Mouse (Mus musculus): ENCODE measurements around the gene Tagln2.

The Tagln2 gene

DNA sequence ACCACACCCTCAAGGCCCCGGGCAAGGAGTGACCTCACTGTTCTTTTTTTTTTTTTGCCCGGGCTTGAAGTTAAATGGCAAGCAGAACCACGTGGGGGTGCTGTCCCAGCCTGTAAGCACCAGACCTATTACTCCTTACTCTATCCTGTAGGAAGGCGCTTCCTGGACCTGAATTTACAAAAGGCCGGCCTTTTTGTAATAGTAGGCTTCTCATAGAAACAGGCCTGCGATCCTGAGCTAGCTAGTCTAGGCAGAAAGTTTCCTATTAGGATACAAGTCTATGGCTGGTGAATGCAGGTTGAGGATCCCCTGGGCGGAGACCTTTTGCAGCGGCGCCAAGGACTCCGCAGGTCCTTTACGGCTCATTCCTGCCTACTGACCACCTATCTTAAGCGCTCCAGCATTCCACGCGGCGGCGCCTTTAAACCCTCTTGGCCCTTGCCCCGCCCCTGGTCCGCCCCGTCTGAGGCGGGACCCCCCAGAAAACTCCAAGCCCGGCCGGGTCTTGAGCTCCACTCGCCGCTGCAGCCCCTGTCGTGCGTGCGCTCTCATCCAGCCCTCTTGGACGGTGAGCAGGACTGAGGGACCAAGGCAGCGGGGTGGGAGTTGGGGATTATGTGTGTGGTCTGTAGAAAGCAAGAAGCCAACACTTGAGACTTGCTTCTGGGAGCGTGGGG, at the start of gene Tagln2:
TSS of gene Tagln2 (plus strand) at position 283 of the 677 bp plus-strand sequence.
- DNase-seq: peak; percentile 95

DNA sequence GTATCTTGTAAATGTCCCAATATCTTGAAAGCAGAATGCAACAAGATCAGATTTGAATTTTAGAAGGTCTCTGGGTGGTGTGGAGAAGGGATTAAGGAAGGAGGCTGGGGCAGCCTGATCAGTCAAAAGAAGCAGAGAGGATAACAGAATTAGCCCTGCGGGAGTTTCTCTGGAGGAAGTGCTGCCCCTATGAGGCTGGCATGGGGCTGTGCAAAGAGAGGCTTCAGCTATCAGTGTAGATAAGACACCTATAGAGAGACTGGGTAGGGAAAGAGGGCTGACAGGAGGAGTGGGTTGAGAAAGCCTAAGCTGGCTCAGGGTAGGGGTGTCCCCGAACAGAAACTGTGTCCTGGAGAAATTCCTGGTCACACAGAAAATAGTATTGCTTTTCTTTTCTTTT, 49.6 kb upstream of the Tagln2 start:
- no peak for DNase-seq

DNA sequence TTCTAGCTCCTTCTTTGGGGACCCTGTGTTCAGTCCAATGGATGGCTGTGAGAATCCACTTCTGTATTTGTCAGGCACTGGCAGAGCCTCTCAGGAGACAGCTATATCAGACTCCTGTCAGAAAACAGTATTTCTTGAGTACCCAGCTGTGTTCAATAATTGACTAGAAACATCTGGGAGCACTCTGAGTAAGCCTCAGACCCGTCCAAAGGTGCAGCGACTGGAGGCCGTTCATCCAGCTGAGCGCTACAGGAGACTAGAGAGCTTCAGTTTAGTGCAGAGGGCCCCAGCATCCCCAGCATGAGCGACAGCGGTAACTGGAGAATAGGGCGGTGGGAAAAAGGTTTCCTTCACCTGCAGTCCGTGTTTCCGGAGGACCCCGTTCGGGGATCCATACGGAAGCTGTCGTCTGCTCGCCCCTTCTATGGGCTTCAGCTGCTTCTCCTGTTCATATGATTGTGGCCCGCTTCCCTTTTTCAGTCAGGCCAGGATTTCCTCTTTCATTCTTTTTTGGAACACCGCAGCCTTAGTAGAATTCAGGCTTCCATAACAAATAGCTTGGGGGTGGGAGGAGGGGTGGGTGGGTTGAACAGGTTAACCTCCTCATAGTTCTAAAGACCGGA, 48.9 kb upstream of the Tagln2 start:
- no peak for DNase-seq

DNA sequence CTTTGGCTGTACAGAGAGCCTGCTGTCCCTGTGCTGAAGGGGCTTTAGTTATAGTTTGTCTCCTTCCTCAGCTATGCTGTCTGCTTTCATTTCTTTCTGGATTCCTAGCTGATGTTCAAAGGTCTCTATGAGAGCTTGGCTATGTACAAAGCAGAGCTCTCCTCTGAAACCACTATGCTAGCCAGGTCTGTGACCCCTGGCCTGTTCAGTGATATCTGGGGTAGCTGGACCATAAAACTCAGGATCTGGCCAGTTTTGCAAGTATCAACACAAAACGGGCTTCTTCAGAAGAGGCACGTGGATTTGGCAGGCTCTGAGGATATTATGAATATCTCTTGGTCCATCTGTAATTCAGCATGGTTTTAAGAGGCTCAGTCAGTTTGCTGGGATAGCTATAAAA, 46.9 kb upstream of the Tagln2 start:
- no peak for DNase-seq

DNA sequence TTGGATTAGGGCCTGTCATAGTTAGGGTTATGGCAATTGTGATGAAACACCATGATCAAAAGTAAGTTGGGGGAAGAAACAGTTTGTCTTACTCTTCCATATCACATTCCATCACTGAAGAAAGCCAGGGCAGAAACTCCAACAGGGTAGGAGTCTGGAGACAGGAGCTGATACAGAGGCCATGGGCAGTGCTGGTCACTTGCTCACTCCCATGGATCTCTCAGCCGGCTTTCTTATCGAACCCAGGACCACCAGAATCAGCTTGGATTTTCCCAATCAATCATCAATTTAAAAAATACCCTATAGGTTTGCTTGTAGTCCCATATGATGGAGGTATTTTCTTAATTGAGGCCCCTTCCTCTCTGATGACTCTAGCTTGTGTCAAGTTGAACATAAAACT, 46.0 kb upstream of the Tagln2 start:
- DNase-seq: no peak

DNA sequence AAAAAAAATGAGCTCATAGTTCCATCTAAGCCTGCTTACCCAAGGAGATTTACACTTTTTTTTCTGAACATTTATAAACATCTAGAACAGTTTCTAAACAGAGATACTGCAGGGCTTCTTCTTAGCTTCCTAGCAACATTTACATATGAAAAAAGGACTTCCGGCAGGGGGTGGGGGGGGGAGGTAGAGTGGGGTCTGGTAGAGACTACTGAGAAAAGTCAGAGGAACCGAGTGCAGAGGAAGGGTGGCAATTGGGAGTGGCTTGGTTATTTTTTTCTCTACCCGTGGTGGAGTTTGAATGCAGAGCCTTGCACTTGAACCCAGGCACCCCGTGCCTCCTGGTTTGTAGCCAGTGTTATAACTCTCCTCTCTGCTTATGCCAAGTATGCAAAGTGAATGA, 44.4 kb upstream of the Tagln2 start:
- DNase-seq: no peak

DNA sequence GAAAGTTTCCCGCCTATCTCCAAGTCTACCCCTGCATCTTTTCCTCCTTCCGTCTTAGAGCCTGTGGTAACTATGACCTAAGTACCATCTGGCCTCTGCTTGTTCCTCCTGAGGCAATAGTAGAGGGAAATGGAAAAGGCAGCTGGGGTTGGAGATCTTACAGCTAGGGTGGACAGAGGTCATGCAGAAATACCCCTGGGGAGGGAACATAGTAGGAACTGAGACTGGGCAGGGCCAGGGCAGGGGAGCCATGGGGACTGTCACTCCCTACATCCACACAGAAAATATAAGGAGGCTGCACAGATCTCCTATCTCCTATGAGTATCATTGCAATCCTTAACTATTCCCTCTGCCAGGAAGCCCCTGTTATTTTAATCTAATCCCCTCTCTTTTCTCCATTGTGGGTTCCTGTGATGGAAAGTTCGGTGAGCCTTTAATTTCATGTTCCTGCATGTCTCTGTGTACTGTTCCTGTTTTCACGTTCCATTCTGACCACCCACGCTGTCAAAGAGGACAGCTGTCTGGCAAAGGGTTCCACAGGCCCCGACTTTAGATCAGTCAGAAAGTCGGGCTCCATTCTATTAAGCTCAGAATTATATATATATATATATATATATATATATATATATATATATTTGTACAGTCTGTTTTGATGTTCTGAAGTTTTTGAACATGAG, 43.7 kb upstream of the Tagln2 start:
- peak; percentile 31 for DNase-seq

DNA sequence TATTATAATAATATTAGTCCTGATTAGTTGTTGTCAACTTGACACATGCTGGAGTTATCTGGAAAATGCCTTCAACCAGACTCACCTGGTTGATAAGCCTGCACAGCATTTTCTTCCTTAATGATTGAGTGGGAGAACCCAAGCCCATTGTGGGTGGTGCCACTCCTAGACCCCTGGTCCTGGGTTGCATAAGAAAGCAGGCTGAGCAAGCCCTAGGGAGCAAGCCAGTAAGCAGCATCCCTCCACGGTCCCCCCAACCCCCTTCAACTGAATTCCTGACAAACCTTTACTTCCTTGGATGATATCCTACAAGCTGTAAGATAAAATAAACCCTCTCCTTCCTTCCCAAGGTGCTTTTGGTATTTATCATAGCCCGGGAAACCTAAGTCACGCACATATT, 42.7 kb upstream of the Tagln2 start:
- no peak for DNase-seq

DNA sequence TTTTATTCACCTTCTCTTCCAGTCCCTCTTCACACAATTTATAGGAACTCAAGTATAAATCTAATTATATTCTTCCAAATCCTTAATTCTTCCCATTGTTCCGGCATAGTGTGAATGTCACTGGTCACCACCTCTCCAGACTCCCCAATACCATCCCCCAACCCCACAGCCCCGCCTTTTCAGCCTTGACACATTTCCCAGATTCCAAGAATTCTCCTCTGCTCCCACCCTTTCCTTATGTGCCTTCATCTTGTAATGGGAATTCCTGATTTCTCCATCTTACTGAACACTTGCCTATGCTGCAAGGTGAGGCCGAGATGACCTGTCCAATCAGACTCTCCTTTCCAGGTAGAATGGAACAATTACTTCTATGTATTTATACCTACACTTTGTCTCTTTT, 41.8 kb upstream of the Tagln2 start:
- DNase-seq: no peak

DNA sequence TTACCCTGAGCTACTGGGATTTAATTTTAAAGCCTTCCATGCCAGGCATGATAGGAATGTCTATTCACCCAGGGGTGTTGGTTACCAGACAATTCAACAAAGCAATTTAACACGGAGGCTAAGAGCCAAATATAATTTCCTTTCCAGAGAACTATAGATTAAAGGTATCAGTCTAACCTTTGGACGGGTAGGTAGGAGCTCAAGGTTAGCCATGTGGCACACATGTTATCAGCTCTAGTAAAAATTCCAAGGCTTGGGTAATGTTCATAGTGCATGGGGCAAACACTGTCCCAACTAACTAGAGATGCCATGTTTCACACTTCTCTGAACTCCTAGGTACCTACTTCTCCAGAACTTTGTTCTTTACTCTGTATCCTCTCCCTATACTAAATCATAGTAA, 38.2 kb upstream of the Tagln2 start:
- DNase-seq: no peak

DNA sequence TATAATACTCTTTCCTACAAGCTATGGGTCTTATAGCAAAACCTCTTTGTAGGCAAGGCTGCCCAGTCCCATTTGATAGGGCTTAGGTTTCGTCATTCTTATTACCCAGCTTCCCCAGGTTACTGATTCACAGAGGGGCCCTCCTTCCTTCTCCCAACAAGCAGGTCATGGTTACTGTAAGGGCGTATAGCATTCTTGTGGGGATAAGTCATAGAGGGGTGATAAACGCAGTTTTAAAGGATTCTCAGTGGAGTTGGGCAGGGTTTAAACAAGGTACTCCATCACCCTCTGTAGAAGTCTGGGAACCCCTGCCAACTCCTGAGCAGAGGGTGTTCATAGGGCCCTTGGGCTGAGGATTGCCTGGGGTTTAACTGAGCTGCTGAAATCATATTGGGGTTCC, 37.3 kb upstream of the Tagln2 start:
- no peak for DNase-seq

DNA sequence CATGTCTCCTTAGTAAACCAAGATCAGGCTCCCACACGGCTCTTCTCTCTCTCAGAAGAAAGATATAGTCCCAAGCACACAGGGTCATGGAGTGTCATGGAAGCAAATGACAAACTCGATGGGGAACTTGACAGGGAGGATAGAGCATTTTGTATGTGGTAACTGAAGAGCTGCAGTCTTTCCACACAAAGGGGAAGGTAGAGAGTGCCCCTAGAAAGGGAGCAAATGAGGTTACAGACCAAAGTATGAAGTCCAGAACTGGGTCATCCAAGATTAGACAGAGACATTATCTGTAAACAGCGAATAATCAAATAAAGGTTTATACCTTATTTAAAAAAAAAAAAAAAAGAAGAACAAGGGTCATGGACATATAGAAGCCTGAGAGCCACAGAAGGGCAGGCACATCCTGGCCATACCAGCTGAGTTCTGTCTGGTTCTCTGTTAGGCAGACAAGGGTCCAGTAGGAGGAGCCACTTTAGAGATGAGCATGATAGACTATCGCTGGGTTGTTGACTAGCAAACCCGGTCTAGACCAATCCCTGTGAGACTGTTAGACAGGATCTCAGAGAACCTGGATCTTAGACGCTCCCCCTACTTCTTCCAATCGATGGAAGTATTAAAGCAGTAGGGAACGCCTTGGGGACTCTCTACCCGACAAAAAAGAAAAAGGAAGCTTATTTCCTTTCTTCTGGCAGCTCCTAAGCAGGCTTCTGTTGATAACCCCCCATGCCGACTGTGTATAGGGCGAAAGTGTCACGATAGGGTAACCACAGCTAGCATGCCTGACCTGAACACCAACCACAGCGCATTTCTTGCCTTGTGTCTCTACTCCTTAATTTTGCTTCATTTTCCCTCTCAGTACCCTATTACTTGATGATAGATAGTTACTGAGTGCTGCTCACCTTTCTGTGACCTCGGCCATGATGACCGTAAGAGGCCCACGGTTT, 36.2 kb upstream of the Tagln2 start:
- DNase-seq: no peak

DNA sequence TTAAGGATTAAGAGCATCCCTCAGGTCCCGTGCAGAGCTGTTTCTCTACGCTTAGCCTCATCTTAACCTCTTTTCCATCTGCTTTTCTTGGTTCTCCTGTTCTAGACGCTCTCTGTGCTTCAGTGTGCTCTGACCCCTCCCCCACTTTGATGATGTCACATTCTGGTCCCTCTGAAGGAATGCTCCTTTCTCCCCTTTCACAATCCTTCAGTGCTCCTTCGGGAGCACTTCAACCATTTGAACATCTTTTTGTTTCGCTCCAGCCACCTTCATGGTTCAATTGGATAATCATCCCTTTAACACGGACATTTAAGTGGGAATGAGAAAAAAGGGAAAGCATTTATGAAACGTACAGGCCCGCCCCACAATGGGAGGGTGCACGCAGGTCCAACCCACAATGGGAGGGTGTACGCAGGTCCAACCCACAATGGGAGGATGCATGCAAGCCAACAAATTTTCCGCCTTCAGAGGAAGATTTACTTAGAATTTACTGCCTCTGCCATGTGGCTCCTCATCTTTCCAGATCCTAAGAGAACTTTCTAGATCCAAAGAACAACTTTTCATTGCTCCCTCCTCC, 31.5 kb upstream of the Tagln2 start:
- no peak for DNase-seq

DNA sequence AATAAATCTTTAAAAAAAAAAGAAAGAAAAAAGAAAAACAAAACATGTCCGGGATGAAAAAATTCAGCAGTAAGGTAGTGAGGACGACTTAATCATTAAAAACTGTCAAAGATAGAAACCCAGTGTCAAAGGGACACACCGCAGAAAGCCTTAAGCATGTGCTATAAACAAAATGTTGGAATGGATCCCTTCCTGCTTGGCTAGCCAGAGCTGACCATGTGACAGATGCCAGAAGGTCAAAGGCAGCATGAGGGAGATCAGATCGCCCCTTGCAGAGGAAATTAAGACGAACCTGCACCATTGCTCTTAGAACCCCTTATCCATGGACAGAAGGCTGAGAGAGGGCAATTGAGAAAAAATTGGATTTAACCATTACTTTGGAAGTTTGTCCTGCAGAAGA, 30.5 kb upstream of the Tagln2 start:
- peak; percentile 39 for DNase-seq

DNA sequence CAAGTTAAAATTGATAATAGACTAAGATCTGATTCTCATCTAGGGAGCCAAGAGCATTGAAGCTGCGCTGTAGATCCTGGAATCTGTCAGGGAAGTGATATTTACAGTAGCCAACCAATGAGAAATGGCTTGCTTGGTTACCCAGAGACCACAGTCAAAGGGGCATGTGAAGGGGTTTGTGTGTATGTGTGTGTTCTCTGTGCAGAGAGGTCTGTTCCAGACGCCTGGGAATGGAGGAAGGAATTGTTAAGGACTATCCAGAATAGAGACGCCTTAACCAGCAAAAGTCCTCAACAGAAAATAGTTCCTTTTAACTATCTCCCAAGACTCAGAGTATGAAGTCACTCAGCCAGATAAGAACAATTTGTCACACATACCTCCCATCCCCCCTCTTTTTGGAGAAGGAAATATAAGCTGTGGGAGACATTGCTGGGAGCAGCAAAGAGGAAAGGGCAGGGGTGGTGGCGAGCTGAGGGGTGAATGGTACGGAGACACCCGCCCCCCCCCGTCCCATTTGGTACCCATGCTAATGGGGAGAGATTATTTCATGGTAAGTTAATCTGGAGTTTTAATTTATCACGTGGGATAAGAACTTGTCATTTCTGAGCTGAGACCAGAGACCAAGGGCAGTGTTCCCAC, 29.9 kb upstream of the Tagln2 start:
- DNase-seq: no peak

DNA sequence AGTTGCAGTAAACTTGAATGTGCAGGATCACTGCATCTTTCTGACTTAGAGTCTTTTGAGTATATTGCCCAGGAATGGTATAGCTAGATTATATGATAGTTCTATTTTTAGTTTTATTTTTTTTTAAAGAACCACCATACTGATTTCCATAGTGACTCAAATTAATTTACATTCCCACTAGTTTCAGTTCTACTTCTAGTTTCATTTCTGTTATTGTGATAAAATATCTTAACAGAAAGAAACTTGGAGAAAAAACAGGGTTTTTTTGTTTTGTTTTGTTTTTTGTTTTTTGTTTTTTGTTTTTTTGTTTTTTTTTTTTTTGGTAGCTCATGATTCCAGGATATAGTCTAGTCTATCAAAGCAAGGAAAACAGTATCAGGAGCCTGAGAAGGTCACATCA, 26.9 kb upstream of the Tagln2 start:
- no peak for DNase-seq

DNA sequence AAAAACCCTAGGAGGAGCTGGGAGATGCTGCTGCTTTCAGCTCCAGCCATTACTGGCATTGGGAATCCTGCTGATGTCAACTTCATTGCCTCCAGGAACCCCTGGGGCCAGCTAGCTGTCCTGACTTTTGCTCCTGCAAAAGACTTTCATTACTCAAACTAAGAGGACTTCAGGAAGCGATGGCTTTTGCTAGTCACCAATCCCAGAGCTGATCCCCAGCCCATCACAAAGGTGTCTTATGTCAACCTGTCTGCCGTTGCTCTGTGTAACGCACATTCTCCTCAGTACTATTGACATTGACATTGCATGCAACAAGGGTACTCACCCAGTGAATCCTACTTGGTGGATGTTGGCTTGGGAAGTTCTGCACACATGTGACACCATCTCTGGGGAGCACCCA, 25.7 kb upstream of the Tagln2 start:
- no peak for DNase-seq

DNA sequence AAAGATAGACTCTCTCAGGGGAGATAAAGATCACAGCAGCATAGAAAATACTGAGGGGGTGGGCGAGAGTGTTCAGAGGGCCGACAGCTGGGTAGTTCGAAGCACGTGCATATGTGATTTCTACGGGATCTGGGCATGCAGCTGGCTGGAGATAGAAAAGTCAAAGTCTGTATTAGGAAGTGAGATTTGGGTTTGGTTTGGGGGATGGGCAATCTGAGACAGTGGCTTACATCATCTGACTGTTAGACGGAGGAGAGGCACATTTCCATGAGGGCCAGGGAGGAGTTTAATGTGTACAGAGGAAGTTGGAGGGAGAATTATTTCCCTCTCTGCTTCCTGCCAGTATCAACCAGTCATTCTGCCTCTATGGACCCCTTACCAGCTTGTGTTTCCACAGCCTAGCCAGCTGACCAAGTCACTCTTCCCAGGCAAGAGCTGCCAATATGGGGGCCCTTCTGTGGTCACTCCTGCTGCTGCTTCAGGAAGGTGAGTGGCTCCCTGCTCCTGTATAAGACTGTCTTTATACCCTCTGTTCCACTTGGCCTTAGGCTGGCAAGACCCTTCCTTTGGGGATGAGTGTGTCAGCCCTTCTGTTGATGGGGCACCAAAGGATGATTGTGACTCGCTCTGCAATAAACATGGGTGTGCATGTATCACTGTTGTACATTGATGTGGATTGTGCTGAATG, 24.6 kb upstream of the Tagln2 start, which contains the start of gene Slamf9:
TSS of gene Slamf9 (plus strand) at position 305 of the 688 bp plus-strand sequence.
- DNase-seq: peak; percentile 50

DNA sequence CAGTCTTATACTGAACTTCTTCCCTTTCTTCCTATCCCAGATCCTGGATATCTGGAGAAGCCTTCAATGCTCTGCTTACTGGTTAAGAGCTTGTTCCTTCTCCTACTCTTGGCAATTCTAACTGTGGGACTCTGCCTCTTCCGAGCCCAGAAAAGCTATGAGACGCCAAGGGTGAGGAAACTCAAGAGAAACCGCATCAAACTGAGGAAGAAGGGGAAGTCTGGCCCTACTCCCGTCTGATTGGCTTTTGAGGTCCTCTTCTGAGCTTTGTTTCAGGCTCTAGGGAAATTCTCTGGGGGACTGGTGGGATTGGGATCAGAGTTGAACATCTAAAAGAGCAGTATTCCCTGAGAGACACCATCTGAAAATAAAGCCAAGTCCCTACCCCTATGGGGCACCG, 21.8 kb upstream of the Tagln2 start:
- DNase-seq: no peak

DNA sequence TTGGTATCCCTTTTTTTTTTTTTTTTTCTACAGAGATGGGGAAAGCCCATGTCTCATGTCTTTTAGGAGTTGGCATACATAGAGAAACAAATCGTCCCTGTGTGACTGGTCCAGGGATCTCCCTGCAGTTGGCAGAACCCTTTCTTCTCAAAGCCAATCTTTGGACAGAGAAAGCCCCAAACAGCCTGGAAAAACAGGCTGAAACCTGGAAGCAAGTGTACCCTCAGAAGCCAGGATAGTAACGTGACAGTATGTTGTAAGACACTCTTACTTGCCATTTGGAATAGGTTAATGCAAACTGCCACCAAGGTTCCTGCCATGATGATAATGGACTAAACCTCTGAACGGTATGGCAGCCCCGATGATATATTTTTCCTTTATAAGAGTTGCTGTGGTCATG, 19.5 kb upstream of the Tagln2 start:
- DNase-seq: no peak

DNA sequence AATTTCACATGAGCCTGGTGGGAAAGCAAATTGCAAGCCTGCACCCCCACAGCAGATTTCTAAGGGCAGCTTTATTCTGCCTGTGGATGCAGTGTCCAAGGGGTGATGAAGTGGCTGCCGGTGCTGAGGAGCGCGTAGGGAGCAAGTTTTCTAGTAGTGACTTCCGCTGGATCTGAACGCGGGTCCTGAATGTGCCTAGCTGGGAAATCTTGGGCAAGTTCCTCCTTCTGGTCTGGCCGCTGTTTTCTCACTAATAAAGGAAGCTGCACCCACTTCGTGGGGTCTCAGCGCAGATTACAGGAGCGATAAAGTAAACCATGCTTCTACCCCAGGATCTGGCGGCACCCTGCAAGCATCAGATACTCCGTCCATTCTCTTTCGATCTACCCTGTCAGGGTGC, 18.7 kb upstream of the Tagln2 start:
- no peak for DNase-seq

All from lung, postnatal 10 days (tissue).